Mouse (Mus musculus) cerebellum, adult 18-20 months (tissue): ENCODE data around the gene Eif3g.

ENCODE experiments used
- DNase-seq, 2 experiments: peaks; one replicate each; pipeline ENCODE4 v3.0.0; 2021

The Eif3g gene

GRCm38 (mm10) chr9:20898511-20899073 lies at the start of gene Eif3g:
Eif3g (minus strand) TSS chr9:20898623.
- DNase-seq = peak; percentile 78 to 91

DNA sequence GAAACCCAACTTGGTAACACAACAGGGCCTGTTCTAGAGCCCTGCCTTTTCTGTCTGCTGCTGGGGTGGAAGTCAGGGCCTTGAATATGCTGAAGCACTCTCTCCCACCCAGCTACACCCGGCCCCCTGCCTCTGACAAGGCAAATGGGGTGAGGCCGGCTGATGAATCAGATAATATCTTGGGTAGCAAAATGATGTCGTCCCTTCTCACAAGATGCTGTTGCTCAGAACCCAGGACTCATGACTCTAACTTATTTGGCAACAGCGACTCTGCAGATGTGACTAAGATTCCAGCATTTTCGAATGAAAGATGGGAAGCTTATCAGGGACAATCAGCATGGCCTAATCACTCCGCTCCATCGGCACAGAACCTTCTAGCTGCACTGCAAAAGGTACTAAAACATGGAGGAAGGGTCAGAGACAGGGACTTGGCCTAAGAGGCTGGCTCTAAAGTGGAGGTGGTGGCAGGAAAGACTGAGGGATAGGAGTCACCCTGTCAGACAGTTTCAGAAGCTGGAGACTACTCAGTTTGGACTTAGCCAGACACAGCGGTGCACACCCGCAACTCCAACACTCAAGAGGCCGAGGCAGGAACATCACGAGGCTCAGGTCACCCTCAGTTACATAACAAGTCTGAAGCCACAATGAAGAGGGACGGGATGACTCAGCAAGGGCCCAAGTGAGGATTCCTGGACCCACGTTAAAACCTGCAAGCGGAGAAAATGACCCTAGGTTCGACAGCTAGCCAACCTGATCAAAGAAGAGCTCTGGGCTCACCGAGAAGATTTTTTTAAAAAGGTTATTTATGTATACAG lies 47.9 kb upstream of the Eif3g start:
- no peak for DNase-seq

DNA sequence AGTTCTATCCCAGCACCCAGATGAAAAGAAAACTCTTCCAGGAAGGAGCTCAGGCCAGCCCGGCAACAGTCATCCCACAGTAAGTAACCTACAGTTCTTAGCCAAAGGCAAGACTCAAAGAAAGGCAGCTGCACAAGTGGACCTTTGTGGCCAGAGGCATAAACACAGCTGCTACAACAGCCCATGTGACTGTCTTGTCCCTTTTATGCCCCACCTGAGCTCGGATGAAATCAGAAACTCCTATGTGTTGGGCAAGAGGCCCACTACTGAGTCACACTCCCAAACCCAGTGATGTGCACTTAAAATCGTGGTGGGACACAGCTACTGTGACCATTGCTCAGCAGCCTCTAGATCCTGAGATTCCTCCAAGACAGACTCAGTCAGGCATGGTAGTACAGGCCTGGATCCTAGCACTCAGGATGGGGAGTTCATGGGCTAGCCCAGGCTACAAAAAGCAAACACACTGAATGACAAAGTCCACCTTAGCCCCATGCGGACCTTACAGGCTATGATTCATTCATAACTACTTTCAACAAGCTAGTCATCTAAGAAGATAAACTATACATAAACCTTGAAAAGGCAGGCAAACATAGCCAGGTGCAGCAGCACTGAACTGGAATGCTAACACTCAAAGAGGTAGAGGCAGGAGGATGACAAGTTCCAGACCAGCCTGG lies 46.4 kb upstream of the Eif3g start:
- no peak for DNase-seq

- no peak for DNase-seq
Measured at GRCm38 (mm10) chr9:20943911-20944310, 45.5 kb upstream of the Eif3g start.

DNA sequence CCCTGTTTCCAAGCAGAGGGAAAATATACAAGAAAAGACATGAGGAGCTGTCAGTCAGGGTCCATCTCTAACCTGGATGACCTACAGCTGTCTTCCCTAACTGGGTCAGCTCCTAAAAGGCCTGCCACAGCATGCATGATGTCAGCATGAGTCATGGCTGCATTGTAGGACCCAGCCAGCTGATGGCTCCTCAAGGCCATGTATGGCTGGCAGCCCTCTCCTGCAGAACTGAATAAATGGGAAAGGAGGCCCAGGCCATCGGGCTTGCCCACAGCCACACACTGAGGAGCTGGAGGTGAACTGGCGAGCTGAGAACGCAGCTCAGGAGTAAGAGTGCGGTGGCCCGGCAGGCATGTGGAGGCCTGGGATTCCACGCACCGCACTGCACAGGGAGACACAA lies 45.0 kb upstream of the Eif3g start:
- peak; percentile 12 to 20 for DNase-seq

DNA sequence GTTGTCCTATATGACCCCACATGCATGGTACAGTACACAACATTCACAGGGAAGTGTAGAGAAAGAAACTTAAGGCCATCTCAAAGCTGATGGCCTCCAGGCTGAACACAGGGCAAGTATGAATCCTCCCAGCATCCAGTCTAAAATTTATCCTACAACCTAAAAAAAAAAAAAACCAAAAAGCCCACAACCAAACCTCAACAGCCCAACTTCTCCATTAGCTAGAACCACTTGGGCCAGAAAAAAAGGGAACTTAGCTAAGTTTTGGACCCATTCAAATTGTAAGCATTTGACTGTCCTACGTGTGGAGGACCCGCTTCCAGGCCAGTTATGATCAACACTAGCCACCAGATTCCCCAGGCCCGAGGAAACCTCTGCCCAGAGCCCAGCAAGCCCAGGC lies 24.8 kb upstream of the Eif3g start:
- no peak for DNase-seq

GRCm38 (mm10) chr9:20916160-20916559 lies 17.7 kb upstream of the Eif3g start:
- no peak for DNase-seq

GRCm38 (mm10) chr9:20909948-20910347 lies 11.5 kb upstream of the Eif3g start:
- no peak for DNase-seq

GRCm38 (mm10) chr9:20902174-20902491 lies 3.7 kb upstream of the Eif3g start:
- DNase-seq = no peak

GRCm38 (mm10) chr9:20901466-20902173 lies 3.2 kb upstream of the Eif3g start:
- peak in 1 of 2 experiments; percentile 24 for DNase-seq

- no peak for DNase-seq
Measured at GRCm38 (mm10) chr9:20897736-20898510, 500 bp downstream of the Eif3g start.

- no peak for DNase-seq
Measured at GRCm38 (mm10) chr9:20895382-20895781, 3.0 kb downstream of the Eif3g start.

- DNase-seq = no peak
Measured at GRCm38 (mm10) chr9:20894629-20895028, 3.8 kb downstream of the Eif3g start.

GRCm38 (mm10) chr9:20893590-20894343 lies 4.7 kb downstream of the Eif3g start:
- DNase-seq = no peak

DNA sequence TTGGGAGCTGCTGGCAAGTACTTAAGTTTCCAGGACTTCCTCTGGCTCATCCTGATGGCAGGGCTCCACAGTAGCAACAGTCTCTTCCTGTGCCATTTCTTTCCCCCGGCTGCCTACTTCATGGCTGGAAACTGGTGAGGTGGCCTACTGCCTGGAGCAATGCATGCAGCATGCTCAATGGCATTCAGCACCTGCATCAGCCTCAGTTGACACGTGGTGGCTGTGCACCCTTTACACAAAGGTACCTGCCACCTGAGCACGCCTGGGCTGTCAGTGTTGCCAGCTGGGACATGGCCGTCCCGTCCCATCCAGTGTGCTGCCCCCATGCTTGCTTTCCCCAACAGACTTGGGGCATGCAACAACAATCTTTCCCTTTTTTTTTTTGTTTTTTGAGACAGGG lies 5.4 kb downstream of the Eif3g start:
- no peak for DNase-seq

GRCm38 (mm10) chr9:20892104-20892653 lies 6.2 kb downstream of the Eif3g start:
- DNase-seq = no peak

DNA sequence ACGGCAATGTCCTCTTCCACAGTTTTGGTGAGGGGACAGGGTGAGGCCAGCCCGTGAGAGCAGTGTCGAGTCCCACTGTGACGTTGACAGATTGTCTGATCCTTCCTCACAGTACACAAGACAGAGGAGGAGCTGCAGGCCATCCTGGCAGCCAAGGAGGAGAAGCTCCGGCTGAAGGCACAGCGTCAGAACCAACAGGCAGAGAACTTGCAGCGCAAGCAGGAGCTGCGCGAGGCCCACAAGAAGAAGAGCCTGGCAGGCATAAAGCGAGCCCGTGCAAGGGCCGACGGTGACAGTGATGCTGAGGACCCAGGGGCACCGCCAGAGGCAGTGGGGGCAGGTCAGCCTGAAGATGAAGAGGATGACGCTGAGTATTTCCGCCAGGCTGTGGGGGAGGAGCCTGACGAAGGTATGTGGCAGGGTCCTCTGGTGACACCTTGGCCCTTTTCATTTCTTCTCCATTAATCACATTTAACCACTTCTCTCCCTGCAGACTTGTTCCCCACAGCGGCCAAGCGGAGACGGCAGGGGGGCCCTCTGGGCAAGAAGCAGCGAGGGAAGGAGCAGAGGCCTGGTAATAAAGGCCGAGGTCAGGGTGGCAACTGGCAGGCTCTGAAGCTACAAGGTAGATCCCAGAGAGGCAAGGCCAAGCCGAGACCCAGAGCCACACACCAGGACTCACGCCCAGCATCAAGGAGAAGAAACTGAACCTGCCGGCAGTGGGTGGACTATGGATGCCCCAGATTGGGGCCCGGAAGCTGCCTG lies 6.9 kb downstream of the Eif3g start:
- no peak for DNase-seq

GRCm38 (mm10) chr9:20890411-20890810 lies 8.0 kb downstream of the Eif3g start:
- no peak for DNase-seq

DNA sequence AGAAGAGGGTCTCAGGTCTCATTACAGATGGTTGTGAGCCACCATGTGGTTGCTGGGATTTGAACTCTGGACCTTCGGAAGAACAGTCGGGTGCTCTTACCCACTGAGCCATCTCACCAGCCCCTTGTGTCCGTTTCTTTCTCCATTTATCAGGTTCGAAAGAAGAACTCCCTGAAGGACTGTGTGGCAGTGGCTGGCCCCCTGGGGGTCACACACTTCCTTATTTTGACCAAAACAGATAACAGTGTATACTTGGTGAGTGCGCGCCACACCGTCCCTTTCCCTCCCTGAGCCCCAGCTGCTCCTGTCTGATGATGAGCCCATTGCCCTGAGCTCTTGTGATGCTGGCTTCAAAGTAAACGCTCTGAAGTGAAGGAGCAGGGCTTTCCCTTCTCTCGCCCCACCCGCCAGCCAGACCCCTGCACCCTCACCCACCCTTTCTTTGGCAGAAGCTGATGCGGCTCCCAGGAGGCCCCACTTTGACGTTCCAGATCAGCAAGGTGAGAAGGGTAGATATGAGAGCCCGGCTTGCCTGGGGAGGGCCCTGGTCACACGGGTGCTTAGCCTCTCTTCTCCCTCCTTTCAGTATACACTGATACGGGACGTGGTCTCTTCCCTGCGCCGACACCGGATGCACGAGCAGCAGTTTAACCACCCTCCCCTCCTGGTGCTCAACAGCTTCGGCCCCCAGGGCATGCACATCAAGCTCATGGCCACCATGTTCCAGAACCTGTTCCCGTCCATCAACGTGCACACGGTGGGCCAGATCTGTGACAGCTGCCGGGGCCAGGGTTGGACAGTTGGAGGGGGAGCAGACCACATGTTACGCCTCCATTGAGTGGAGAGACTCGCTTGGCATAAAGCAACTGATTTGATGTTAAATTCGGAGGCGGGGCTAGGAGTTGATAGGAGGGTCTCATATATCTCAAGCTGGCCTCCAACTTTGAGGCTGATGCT lies 9.0 kb downstream of the Eif3g start:
- peak in 1 of 2 experiments; percentile 14 for DNase-seq

DNA sequence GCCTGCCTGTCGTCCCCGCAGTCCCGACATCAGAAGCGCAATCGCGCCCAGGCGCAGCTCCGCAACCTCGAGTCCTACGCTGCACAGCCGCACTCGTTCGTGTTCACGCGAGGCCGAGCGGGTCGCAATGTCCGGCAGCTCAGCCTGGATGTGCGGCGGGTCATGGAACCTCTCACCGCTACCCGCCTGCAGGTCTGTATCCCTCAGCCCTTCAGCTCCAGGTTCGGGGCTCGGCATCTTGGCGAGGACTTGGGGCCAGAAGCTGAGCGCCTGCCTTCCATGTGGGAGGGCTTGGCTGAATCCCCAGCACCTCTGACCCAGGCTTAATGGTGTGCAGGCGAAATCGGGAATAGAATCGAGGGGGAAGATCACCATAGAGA lies 10.0 kb downstream of the Eif3g start:
- DNase-seq = no peak
